Mouse (Mus musculus) adrenal gland, postnatal 10 days (tissue): ENCODE measurements at regions not wholly inside any gene's neighbourhood (a gene's known extent, or its start where the extent isn't known, plus 50 kb on each side); places are given as distances from the start of the nearest gene placed in this dataset. TPM values are rescaled to one million over a fixed set of nuclear protein-coding genes. Genes with fewer than 3 reads are reported as not detected.
A peak's percentile ranks its signal among the peaks of the same experiment; 100 is the strongest.

Source experiments
- DNase-seq: peaks from one replicate; pipeline ENCODE4 v3.0.0; 2021; ENCODE audit warnings: mixed read lengths
- microRNA-seq: library from miRNA; unstranded; fragments of <30 nt; microRNA quantifications from one replicate; pipeline ENCODE4 v1.2.0, GENCODE M21; 2021

DNA sequence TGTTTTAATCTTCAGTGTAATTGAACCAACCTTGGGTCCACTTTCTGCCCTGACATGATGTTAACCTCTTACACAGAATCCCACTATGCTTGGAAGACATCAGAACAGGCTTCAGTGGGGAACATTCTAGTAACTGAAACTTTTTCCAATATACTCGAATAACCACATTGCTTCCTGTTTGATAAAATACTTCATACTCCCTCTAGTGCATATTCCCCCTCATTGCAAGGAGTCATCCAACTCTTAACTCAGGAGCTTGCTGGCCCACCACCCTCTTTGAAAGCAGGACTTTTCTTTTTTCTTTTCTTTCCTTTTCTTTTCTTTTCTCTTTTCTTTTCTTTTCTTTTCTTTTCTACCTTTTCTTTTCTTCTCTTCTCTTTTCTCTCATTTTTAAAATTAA lies 123.6 kb upstream of the Sptlc3 start:
- DNase-seq: no peak

DNA sequence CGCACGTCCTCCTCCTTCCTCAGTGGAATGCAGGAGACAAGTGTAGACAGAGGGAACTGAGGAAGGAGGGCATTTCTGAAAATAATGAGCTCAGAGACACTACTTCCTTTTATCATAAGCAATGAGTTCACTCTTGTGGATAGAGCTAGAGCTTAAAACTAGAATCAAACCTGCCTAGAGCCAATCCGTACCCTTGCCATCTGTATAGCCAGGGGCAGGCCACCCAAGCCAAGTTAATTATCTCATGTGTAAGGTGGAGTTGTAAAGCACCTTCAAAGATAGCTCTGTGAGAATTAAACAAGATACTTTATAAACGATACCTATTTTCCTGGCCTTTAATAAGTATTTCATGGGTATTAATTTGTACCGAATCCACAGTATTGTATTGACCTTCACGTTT lies 113.4 kb upstream of the Sptlc3 start:
- no peak for DNase-seq

- DNase-seq: peak; percentile 77
Observed at GRCm38 (mm10) chr2:139381628-139382027, 112.1 kb upstream of the Sptlc3 start.

DNA sequence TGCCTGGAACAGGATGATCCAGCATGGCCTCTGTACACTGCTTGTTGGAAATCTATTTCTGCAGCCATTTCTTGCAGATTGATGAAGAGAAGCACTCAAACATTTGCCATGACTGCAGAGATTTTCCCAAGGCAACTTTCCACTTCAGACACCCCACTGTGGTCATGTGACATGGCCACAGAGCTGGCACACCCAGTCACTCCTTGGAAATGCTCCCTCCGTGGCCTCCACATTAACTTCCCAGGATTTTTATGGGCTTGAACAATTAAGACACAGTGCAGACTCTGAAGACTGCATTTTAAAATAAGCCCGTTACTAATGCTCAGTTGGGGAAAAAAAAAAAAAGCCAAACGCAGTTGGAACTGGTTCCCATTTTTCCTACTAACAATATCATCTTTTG lies 80.2 kb upstream of the Sptlc3 start:
- DNase-seq: no peak

- no peak for DNase-seq
Observed at GRCm38 (mm10) chr2:139417506-139417905, 76.2 kb upstream of the Sptlc3 start.

DNA sequence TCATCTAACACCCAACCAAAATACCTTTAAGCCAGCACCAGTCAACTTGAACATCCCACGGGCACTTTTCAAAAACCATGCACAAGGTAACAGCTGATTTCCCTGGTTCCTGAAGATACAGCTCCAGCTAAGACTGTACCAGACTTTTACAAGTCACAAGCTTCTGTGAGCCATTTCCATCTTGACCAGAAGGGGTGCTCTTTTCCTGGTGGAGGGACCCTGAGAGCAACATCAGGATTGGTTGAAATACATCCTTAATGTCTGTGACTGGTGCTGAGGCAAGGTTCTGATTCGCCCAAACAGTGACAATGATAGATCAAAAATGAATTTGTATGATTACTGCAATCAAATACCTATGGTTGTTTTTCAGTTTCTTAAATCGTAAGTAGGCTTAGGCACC lies 71.0 kb upstream of the Sptlc3 start:
- no peak for DNase-seq

DNA sequence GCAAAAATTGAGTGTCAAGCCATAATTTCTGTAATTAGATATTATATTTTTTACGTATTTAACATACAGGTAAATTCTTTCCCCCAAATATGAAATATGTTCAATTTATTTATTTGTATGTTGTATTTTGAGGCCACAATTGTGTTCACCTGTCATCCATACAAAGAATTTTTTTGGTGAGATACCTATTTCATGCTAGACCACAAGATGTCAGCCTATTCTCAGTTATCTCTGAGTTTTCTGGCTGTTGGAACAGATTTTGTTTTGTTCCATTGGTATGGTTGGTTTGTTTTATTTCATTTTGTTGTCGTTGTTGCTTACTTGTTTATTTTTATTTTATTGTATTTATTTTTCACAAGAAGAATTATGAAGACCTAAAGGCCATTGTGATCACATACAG lies 70.3 kb upstream of the Sptlc3 start:
- DNase-seq: no peak

Small RNA genes lying in the stretch of these regions (microRNA-seq; reads per million reads assigned to microRNA genes)
- gene Mir1952: not detected
